Mouse (Mus musculus): ENCODE measurements at regions not wholly inside any gene's neighbourhood (a gene's known extent, or its start where the extent isn't known, plus 50 kb on each side); places are given as distances from the start of the nearest gene placed in this dataset.
"Not testable (repeated sequence)": the region's sequence is repeated elsewhere in the genome, so short reads cannot be mapped to it uniquely, and the experiment has no call there.

DNA sequence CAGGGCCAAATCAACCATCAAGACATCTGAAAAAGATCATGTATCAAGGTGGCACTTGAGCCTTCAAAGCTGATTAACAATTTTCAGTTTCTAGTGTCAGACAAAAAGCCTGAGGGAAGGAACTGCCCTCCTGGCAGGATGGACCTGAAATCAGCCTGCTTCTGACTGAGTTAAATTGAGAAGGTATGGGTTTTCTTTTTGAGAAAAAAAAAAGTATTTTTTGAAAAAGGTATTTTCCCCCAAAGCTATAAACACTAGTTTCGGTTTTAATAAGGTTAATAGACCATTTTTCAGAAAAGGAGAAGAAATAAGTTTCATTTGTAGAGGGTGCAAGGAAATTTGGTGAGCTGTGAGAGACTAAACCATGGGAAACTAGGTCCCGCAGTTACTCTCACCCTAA is 124.6 kb upstream of the Mrpl21 start:
- not testable (repeated sequence) for DNase-seq (ENCODE audit: low spot score in 2 of 2)

DNA sequence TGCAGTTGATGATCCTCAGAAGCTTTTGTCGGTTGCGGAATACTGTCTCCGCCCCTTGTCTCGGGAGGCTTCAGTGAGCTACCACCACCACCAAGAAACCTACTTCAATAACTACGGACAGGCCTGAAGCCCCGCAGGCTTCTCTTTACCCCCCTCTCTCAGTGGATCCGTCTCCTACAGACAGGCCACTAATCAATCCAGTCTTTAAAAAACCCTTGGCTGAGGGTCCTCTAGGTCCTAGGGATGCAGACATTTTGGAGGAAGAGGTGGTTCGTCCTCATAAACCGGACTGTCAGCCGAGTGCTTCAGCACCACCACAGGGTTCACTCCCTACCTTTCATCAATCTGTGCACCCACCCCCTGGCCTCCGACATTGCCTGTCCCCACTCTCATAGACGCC is 123.4 kb upstream of the Mrpl21 start:
- DNase-seq (ENCODE audit: low spot score in 2 of 2) = no peak

DNA sequence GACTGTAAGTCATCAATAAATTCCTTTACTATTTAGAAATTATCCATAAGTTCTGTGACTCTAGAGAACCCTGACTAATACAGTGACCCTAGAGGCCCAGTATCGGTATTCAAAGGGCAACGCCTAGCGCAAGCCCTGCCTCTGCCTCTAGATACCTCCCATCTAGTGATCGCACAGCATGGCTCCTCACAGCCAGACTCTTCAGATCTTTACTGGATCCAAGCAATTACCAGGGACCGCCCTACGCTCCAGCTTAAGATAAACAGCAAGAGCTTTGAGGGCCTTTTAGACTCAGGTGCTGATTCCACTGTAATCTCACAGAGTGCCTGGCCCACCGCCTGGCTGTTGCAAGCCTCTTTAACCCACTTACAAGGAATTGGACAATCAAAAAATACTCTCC is 115.0 kb upstream of the Mrpl21 start:
- DNase-seq (ENCODE audit: low spot score in 2 of 2) = no peak

DNA sequence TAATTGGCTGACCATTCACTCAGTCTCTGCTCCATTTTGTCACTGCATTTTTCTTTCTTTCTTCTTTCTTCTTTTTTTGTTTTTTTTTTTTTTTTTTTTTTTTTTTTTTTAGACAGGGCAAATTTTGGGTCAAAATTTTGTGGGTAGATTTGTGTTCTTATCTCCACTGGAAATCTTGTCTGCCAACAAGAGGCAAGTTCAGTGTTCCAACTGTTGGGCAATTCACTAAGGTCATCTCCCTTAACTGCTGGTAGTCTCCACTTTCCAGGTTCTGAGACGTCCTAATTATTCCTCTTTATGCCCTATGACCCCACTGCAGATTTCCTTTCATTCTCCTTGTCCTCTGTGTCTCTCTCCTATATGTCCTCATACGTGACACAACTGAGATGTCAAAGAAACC is 100.1 kb upstream of the Mrpl21 start:
- DNase-seq (ENCODE audit: low spot score in 2 of 2) = no peak

DNA sequence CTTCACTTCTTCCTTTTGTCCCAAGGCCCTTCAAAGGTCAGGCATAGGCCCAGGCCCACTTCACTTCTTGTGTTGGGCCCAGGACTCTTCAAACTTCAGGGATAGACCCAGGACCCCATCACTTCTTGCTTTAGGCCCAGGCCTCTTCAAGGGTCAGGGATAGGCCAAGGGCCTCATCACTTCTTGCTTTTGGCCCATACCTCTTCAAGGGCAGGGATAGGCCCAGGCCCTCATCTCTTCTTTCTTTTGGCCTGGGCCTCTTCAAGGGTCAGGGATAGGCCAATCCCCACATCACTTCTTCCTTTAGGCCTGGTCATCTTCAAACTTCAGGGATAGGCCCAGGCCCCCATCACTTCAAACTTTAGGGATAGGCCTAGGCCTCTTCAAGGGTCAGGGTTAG is 90.1 kb upstream of the Mrpl21 start:
- no peak for DNase-seq (ENCODE audit: low spot score in 2 of 2)

DNA sequence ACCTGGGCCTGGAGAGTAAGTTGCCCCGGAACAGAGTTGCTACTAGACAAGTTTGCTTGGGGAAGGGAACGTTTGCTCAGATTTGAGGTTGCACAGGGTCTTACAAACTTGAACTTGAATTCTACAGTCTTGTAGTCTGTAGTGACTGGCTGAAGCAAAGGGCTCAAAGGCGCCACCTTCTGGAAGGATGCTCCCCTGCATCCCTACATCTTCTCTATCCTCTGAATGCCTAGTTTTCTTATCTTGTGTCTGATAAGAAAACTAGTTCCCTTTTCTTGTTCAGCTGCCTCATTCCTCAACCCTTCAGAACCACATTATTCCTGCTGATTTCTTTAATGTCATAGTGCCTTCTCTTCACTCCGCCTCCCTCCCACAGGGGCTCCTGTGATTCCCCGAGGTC is 78.2 kb upstream of the Mrpl21 start:
- not testable (repeated sequence) for DNase-seq (ENCODE audit: low spot score in 2 of 2)

DNA sequence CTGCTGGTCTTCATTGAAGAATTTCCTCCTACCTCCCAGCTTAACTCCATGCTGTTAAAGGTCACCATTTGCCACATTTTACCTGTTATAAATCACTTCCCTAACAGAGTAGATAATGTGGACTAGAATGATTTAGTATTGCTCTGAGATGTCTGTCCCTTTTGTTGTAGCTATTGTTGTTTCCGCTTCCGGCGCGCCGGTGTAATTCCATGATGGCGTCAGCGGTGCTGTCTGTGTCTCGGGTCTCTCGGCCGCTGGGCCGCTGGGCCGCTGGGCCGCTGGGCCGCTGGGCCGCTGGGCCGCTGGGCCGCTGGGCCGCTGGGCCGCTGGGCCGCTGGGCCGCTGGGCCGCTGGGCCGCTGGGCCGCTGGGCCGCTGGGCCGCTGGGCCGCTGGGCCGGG is 77.3 kb upstream of the Mrpl21 start:
- DNase-seq (ENCODE audit: low spot score in 2 of 2) = not testable (repeated sequence)

DNA sequence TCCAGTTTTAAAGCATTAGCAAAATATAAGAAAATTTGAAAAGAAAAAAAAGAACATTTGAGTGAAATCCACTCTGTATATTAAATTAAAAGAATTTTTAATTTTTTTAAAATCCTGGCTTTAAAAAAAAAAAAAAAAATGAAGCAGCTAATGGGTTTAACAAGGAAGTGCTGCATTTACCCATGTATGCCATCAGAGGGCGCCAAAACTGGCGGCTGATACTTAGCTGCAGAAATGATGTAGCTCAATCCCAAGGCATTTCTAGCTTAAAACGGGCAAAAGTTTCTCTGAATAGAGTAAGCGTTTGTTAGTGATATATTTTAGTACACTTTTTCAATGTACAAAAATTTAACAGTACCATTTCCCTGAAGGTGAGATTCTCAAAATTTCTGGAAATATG is 74.4 kb upstream of the Mrpl21 start:
- peak; percentile 12 to 51 for DNase-seq (ENCODE audit: low spot score in 2 of 2)

Data from layer of hippocampus, postnatal 14 days (tissue).